Mouse (Mus musculus): Measurements from ENCODE around the gene Steap2.
"Not testable (repeated sequence)": the region's sequence is repeated elsewhere in the genome, so short reads cannot be mapped to it uniquely, and the experiment has no call there.

The Steap2 gene

GRCm38 (mm10) chr5:5693956-5694653 lies at the start of gene Steap2:
Steap2 (minus strand) TSS chr5:5694578.
- DNase-seq: no peak

GRCm38 (mm10) chr5:5734445-5734844 lies 40.1 kb upstream of the Steap2 start:
- DNase-seq: no peak

DNA sequence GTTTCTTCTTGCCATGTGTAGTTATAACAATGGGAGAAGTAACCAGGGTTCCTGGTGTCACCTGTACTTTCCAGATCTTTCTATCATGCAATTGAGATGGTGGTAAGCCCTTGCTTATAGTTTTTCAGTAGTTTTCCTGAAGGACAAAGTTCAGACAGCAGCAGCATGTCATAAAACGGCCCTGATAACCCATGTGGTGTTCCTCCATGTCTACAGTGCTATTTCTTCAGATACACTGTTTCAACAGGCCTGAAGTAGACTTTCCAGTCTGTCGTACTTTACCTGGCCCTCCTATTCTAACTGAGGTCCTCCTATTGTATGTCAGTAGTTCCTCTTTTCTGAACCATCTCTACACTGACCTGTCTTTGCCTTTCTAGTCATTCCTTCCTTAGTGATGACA lies 38.5 kb upstream of the Steap2 start:
- no peak for DNase-seq

GRCm38 (mm10) chr5:5732208-5732607 lies 37.8 kb upstream of the Steap2 start:
- DNase-seq: no peak

GRCm38 (mm10) chr5:5729904-5730303 lies 35.5 kb upstream of the Steap2 start:
- no peak for DNase-seq

- no peak for DNase-seq
Observed at GRCm38 (mm10) chr5:5722217-5722616, 27.8 kb upstream of the Steap2 start.

- no peak for DNase-seq
Observed at GRCm38 (mm10) chr5:5711032-5711431, 16.7 kb upstream of the Steap2 start.

DNA sequence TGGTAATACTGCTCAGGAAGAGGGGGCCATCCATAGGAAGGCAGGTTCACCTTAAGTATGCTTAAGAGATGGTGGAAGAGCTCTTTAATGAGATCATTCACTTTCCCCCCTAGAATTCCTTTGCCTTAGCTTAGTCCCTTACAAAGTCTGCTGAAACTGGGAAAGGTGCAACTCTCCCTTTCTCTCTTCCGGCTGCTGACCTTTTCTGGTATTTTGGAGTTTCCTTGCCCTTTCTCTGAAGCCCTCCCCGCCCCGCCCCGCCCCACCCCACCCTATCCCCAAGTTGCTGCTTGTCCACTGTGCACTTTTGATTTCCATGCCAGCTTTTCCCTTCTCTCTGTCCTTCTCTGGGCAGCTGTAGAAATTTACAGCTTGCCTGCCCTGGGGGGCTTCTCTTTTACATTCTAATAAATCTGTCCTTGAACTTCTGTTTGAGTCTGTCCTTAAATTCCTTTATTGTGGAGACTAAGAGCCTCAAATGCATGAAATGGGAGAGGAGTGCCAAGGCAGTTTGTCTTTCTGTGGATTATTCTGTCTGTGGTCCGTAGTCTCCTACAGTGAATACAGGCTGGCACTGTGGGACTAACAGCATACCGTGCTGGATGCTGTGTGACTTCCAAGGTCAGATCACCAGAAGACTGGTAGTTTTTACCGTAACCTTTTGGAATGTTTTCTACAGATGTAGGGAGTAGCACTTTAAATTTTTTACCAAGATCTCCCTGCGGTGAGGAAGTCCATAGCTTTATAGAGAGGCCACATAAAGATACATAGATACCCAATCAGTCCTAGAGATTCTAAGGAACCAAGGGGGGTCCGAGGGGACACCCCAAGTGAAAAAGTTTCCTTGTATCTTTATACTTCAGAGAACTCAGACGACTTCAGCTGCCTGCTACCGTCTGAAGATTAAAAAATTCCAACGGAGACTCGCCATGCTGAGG lies 13.2 kb upstream of the Steap2 start:
- no peak for DNase-seq

GRCm38 (mm10) chr5:5705019-5705418 lies 10.6 kb upstream of the Steap2 start:
- no peak for DNase-seq

DNA sequence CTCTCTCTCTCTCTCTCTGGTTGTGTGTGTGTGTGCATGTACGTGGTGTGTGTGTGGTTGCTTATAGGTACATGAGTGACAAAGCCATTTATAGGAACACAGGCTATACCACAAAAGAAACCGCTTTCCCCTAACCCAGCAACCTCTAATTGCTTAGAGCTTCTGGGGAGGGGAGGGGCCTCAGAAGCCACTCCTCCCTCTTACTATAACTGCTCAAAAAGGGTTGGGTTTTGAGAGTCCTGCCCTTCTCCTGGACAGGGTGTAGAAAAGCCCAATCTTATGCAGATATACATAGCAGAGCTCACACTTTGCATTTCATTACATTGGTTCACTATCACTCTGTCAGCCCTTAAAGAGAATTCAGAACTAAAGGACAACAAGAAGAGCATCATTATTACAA lies 6.0 kb upstream of the Steap2 start:
- no peak for DNase-seq

- DNase-seq: no peak
Observed at GRCm38 (mm10) chr5:5698830-5699229, 4.5 kb upstream of the Steap2 start.

DNA sequence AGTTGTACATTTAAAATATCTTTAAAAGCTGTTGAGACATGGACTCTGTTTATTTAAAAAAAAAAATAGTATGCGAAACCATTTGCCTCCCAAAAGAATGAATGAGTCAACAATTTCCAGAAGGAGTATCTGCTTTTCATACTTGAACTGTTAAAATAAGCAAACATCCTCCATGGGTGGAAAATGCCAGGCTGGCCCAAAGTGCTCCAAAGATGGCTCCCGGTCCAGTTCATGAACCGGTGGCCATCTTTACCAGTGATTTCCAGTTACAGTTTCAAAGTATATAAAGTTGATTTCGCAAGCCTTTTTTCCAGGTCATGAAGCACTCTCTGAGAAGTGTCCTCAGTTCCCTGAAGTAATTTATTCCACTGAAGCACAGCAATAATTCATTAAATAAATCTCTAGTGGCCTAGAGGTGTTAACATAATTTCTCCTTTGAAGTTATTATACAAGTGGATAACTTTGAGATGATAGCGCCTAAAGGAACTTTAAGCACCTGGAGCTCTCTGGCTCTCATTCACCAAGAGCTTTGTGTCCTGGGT lies 1.1 kb upstream of the Steap2 start:
- DNase-seq: no peak

- no peak for DNase-seq
Observed at GRCm38 (mm10) chr5:5693541-5693955, 830 bp downstream of the Steap2 start.

DNA sequence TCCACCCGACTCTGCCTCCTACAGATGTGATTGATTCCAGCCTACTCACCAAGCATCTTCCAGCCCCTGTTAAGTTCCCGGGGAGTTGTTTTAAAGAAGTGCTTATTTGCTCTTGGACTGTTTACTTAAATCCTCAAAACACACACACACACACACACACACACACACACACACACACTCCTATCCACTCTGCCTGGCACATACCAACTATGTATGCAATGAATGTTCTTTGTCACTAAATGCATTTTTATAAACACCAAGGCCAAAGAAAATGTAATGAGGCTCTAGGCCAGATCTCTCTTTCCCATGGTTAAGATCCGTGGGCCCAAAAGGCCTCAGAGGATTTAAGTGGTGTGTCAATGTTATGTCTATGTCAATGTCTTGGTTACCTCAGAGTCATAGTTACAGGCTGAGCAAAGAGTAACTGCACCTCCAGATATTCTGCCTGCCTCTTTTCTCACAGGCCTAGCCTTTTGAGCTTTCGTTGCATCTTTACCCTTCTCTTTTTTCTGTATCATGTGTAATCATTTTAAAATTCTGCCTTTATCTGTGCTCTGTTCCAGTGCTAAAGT lies 2.1 kb downstream of the Steap2 start:
- DNase-seq: no peak

DNA sequence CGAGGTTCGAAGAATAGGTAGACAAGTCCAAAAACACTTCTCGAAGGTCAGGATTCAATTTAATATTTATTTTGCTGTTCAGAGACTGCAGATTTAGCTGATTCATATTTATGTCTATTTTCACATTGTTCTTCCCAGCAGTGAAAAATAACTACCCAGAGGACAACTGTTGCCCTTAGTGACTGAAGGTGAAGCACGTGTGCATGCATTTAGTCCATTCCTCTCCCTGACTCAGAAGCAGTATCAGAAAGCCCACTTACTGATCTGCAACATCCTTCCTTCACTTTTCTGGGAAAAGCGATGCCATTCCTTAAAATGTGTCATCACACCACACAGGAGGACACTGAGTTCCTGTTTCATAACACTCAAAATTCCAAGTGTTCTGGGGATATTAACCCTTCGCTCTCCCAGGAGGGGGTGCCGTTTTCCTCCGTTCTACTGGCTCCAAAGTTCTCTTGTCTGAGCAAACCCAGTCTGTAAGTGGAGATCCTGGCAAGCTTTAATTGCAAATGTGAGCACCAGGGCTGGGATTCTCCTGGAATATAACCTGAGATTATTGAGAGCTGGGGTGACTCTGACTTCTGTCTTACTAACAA lies 5.3 kb downstream of the Steap2 start:
- DNase-seq: no peak

- no peak for DNase-seq
Observed at GRCm38 (mm10) chr5:5688228-5688627, 6.2 kb downstream of the Steap2 start.

- no peak for DNase-seq
Observed at GRCm38 (mm10) chr5:5686973-5687372, 7.4 kb downstream of the Steap2 start.

DNA sequence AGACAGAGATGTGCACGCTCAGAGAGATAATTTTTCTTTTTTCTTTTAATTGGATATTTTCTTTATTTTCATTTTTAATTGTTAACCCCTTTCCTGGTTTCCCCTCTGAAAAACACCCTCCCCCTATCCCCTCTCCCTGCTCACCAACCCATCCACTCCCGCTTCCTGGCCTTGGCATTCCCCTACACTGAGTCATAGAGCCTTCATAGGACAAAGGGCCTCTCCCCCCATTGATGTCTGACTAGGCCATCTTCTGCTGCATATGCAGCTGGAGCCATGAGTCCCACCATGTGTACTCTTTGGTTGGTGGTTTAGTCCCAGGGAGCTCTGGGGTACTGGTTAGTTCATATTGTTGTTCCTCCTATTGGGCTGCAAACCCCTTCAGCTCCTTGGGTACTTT lies 9.4 kb downstream of the Steap2 start:
- DNase-seq: not testable (repeated sequence)

- DNase-seq: no peak
Observed at GRCm38 (mm10) chr5:5683292-5683691, 11.1 kb downstream of the Steap2 start.

GRCm38 (mm10) chr5:5679459-5679858 lies 14.9 kb downstream of the Steap2 start:
- DNase-seq: no peak

DNA sequence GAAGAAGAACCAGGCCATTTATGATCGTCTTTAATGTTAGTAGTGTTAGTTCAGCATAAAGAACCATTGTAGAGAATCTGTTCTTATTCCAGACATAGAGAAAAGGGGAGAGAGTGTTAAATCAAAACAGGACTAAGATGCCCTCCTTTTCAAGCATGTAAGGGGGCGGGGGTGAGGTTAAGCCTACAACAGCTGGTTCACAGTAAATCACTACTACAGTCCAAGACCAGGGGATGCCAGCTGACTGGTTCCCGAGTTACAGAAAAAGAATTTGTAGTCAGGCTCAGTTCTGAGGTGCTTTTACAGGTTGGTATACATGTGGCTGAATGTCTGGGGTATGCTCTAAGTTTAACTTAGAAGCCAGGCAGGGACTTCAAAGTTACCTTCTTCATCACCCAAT lies 18.3 kb downstream of the Steap2 start:
- DNase-seq: no peak

GRCm38 (mm10) chr5:5668920-5669319 lies 25.5 kb downstream of the Steap2 start:
- DNase-seq: no peak

GRCm38 (mm10) chr5:5664371-5664926 lies 29.9 kb downstream of the Steap2 start:
- no peak for DNase-seq

Measured in thymus, postnatal 25 days (tissue).